Mouse (Mus musculus): ENCODE data around the gene Cdca3.
A peak's percentile ranks its signal among the peaks of the same experiment; 100 is the strongest.

The Cdca3 gene

GRCm38 (mm10) chr6:124863658-124864298, 34.4 kb downstream of the Cdca3 start, which contains the start of gene Gpr162:
Gene Gpr162, minus strand, starts transcription at chr6:124863983.
- DNase-seq (ENCODE audit: low spot score in 2 of 2) = peak; percentile 63 to 77

GRCm38 (mm10) chr6:124865766-124866362, 36.5 kb downstream of the Cdca3 start:
- DNase-seq (ENCODE audit: low spot score in 2 of 2) = no peak

- no peak for DNase-seq (ENCODE audit: low spot score in 2 of 2)
Measured at GRCm38 (mm10) chr6:124866560-124866959, 37.2 kb downstream of the Cdca3 start.

- no peak for DNase-seq (ENCODE audit: low spot score in 2 of 2)
Measured at GRCm38 (mm10) chr6:124874348-124874747, 45.0 kb downstream of the Cdca3 start.

- no peak for DNase-seq (ENCODE audit: low spot score in 2 of 2)
Measured at GRCm38 (mm10) chr6:124879390-124879789, 50.0 kb downstream of the Cdca3 start.

- DNase-seq (ENCODE audit: low spot score in 2 of 2) = no peak
Measured at GRCm38 (mm10) chr6:124881821-124882220, 52.5 kb downstream of the Cdca3 start.

Data from frontal cortex, postnatal 14 days (tissue).